Mouse (Mus musculus): ENCODE results near the gene Gak. TPM values are rescaled to one million over a fixed set of nuclear protein-coding genes. Genes with fewer than 3 reads are reported as not detected.

Gak gene
- polyA plus RNA-seq, 1 experiment from 2014 or later: 47.9 TPM

DNA sequence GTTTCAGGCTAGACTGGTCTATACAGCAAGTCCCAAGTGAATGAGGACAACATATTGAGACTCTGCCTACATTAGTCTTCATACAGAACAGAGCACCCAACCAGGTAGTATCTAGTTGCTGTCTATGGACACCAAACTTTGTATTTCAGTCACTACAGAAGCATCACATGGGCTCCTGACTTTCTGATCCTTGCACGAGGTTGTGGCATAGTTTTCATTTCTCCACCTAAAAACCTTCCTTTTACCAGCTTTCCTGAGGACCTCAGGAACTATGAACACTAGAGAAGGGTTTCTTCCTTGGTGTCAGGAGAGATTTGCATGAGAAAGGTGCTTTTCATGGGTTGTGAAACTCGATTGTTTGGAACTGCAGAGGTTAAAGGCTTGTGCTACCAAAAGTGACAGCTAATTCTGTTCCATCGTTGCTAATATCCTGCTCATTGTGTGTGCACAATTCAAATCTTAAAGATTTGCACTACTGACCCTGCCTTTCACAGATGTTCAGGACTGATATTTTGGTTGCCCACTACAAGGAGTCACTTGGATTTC is 38.9 kb upstream of the Gak start:
- Histone ChIP-seq H3K4me3 (peak overlapping the region; percentile 51), H3K4me1 (peaks cover 20% of the 10 kb centered on the region), H3K36me3 (peaks cover 21% of the 10 kb centered on the region), H3K4me2 (peak overlapping the region; percentile 68), H3K27ac (peak overlapping the region; percentile 90), H3K9me3 (no peaks in the 10 kb centered on the region), H3K9ac (no peak overlapping the region), H3K27me3 (no peaks in the 10 kb centered on the region; the same call in 1 of the 2 replicates)
- ATAC-seq (ENCODE audit: insufficient number of reproducible peaks, low FRiP score, low TSS enrichment, low read depth): no peak
- 8% methylated on average over 3 of the region's 3 CpGs for WGBS

DNA sequence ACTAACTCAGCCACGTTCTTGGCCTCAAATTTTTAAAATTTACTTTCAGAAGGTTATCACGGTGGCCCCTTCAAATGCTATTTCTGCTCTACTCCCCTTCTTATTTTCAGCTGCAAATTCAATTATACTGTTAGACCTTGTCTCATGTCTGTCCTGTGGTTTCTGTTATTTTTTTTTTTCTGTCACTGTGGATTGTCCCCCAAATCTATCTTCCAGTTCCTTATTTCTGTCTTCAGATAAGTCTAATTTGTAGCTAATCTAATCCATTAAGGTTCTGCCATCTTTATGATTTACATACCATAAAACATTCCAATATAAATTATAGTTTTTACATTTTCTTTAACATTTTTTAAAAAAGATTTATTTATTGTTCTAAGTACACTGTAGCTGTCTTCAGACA is 37.8 kb upstream of the Gak start:
- no peak overlapping the region for H3K4me3 ChIP-seq
- H3K9me3 ChIP-seq: no peaks in the 10 kb centered on the region
- no peaks in the 10 kb centered on the region; the same call in 1 of the 2 replicates for H3K27me3 ChIP-seq
- H3K36me3 ChIP-seq: peaks cover 12% of the 10 kb centered on the region
- H3K9ac ChIP-seq: no peak overlapping the region
- 74% methylated on average over 2 of the region's 2 CpGs for WGBS
- H3K27ac ChIP-seq: no peak overlapping the region
- no peak for ATAC-seq (ENCODE audit: insufficient number of reproducible peaks, low FRiP score, low TSS enrichment, low read depth)
- peaks cover 20% of the 10 kb centered on the region for H3K4me1 ChIP-seq
- H3K4me2 ChIP-seq: no peak overlapping the region

DNA sequence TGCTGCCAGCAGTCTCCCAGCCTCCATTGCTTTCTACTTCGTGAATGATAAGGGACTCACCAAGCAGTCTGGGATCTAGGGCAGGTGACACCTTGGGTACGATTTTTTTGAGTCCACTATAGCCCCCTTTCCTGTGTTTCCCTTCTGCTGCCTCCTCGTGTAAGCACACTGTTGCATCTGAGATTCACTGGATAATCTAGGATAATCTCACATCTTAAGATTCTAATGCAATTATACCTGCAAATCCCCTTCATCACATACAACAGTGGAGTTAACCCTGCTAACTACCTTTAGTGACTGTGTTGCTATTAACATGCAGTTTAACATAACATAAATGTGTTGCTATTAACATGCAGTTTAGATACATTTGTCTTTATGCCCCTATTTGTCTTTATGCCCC is 35.5 kb upstream of the Gak start:
- peaks cover 17% of the 10 kb centered on the region for H3K4me1 ChIP-seq
- no peaks in the 10 kb centered on the region for H3K9me3 ChIP-seq
- H3K9ac ChIP-seq: no peak overlapping the region
- no peak overlapping the region for H3K4me3 ChIP-seq
- H3K4me2 ChIP-seq: no peak overlapping the region
- WGBS: 40% methylated on average over 3 of the region's 3 CpGs
- H3K27me3 ChIP-seq: no peaks in the 10 kb centered on the region; the same call in 1 of the 2 replicates
- H3K36me3 ChIP-seq: no peaks in the 10 kb centered on the region
- no peak for ATAC-seq (ENCODE audit: insufficient number of reproducible peaks, low FRiP score, low TSS enrichment, low read depth)
- H3K27ac ChIP-seq: no peak overlapping the region

DNA sequence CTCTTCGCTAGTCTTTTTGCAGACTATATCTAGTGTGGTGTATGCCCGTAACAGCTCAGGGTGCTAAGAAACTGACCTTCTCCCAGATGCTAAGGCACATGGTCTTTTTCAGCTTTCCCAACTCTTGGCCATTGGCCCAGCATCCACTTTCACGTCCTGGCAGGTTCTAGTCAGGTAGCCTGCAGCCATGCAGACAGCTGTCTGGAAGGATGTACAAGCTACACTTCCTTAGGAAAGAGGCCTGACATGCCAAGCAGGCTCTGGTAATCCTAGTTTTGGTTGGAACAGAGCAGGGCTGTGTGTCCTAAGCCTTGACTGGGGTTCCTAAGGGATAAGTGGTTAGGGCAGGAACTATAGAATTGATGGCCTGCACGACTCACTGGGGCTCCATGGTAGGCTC is 33.2 kb upstream of the Gak start:
- peaks cover 21% of the 10 kb centered on the region for H3K4me1 ChIP-seq
- no peaks in the 10 kb centered on the region for H3K9me3 ChIP-seq
- H3K36me3 ChIP-seq: 0 out of 2 replicates have a peak, but pooled peaks cover 3% of the 10 kb centered on the region
- no peak for ATAC-seq (ENCODE audit: insufficient number of reproducible peaks, low FRiP score, low TSS enrichment, low read depth)
- WGBS: 77% methylated on average over 4 of the region's 4 CpGs
- no peak overlapping the region for H3K4me3 ChIP-seq
- no peak overlapping the region for H3K4me2 ChIP-seq
- no peak overlapping the region for H3K27ac ChIP-seq
- H3K9ac ChIP-seq: no peak overlapping the region
- no peaks in the 10 kb centered on the region; the same call in 1 of the 2 replicates for H3K27me3 ChIP-seq

DNA sequence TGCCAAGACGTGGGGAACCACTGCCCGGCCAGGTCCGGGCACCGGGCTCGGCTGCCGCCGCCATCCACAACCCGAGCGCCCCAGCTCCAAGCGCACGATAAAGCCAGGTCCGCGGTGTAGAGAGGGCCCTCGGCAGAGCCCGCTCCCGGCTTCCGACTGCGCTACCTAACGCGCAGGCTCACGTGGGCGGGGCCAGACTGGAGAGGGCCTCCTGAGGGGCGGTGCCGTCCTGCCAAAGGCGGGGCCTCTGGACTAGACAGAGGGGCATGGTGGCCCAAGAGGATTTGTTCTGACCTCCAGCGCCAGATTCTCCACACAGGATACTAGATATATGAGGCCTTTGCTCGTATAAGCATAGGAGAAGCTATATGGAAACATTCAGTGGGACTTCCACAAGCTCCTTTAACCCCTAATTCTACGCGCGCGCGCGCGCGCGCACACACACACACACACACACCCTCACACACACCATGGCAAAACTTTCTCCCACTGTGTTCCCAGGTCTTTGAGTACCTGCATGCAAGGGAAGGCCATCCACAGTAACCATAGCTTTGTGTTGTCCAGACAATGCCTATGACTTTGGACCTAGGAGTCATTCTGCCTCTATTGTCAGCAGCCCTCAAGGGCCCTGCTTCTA is 31.2 kb upstream of the Gak start:
- Histone ChIP-seq H3K9me3 (no peaks in the 10 kb centered on the region), H3K36me3 (peaks cover 22% of the 10 kb centered on the region), H3K4me2 (peak overlapping the region; percentile 83), H3K4me3 (peak overlapping the region; percentile 63), H3K4me1 (peaks cover 21% of the 10 kb centered on the region), H3K27ac (peak overlapping the region; percentile 51; the same call in 1 of the 2 replicates), H3K27me3 (no peaks in the 10 kb centered on the region; the same call in 1 of the 2 replicates), H3K9ac (peak overlapping the region; percentile 69)
- 16% methylated on average over 36 of the region's 36 CpGs for WGBS
- ATAC-seq (ENCODE audit: insufficient number of reproducible peaks, low FRiP score, low TSS enrichment, low read depth): peak; percentile 93

DNA sequence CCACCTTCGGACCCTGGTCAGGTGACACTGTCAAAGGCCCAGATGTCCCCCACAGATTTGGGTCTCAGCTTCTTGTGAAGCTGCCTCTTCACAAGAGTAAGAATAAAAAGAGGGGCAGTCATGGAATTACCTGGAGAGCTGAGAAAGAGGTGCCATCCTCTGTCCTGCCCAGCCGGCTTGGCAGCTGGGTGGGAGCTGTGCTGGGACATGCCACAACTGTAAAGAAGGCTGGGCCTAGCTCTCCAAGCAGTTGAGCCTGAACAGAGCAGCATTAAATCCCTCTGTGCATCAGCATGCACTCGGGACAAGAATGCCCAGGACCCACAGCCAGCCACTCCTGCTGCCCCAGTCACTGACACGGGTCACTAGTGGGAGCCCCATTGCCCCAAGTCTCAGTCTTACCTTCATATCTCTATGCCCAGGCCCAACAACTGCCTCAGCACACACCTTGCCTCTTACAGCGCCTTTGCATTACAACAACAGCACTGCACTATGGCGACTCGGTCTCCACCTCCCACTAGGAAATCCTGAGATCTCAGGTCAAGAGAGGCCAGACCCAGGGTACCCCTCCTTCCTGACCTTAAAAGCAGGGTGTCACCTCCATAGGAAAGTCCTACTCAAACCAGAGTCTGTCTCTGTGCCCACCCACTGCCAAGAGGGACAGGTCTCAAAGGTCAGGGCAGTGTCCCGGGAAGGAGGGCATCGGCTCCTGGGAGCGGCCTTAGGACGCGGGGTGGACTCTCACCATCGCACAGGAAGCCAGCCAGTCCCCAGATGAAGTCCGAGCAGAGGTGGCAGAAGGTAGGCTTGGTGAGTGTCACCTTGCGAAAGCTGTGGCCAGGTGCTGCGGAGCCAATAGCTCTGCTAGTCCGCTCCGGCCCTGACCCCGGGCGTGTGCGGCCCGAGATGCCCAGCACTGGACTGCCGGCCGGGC is 30.4 kb upstream of the Gak start, which contains the start of gene Idua:
Gene Idua (plus strand): TSS at position 634 of the 934 bp plus-strand sequence.
- peak within 1 kb of the TSS; percentile 69 for H3K9ac ChIP-seq
- peaks cover 21% of the 10 kb centered on the region for H3K4me1 ChIP-seq
- H3K9me3 ChIP-seq: no peaks in the 10 kb centered on the region
- WGBS: 9% methylated on average over 24 of the region's 24 CpGs
- peaks cover 30% of the 10 kb centered on the region for H3K36me3 ChIP-seq
- ATAC-seq (ENCODE audit: insufficient number of reproducible peaks, low FRiP score, low TSS enrichment, low read depth): peak; percentile 12; the same call in 1 of the 2 replicates
- peak within 1 kb of the TSS; percentile 83 for H3K4me2 ChIP-seq
- H3K4me3 ChIP-seq: peak within 1 kb of the TSS; percentile 63
- peak within 1 kb of the TSS; percentile 51; the same call in 1 of the 2 replicates for H3K27ac ChIP-seq
- H3K27me3 ChIP-seq: no peaks in the 10 kb centered on the region; the same call in 1 of the 2 replicates

DNA sequence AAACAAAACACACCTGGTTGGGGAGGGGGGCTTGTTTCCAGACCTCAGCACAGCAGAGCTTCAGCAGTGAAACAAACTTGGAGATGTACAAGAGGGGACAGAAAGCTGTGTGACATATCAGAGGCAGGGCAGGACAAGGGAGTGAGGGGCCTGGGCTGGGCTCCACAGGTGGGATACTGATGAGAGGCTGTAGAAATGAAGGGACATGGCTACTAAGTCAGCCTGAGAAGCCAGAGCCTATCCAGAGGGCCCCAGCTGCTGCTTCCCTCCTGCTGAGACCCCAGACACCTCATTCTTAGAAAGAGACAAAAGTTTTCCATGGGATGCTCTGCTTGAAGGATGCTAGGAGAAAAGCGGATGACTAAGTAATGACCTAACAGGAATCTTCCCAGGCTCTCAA is 29.1 kb upstream of the Gak start:
- WGBS: 77% methylated on average over 1 of the region's 1 CpGs

DNA sequence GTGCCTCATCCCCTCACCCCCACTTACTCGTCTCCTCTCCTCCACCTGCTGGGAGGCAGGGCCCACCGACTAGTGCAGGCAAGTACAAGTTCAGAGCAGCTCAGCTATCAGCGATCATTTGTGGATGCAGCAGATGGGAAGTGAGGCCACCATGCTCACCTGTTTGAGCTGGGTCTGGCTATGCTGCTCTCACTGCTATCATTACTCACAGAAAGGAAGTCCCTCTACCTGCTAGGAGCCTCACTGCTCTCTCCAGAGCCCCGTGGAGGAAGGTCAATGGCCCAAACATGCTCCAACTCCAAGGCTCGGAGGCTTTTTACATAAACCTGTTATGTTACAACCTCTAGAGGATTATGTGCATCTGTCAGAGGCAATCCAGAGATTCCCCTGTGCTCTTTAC is 27.9 kb upstream of the Gak start:
- WGBS: 77% methylated on average over 5 of the region's 5 CpGs
- H3K9ac ChIP-seq: no peak overlapping the region

More for the DNA sequence above, 29.1 kb upstream of the Gak start:
- Histone ChIP-seq H3K4me3 (no peak overlapping the region), H3K9me3 (no peaks in the 10 kb centered on the region), H3K9ac (no peak overlapping the region), H3K27ac (no peak overlapping the region), H3K27me3 (no peaks in the 10 kb centered on the region), H3K4me1 (peaks cover 21% of the 10 kb centered on the region), H3K36me3 (peaks cover 44% of the 10 kb centered on the region), H3K4me2 (no peak overlapping the region)
- ATAC-seq (ENCODE audit: insufficient number of reproducible peaks, low FRiP score, low TSS enrichment, low read depth): no peak

DNA sequence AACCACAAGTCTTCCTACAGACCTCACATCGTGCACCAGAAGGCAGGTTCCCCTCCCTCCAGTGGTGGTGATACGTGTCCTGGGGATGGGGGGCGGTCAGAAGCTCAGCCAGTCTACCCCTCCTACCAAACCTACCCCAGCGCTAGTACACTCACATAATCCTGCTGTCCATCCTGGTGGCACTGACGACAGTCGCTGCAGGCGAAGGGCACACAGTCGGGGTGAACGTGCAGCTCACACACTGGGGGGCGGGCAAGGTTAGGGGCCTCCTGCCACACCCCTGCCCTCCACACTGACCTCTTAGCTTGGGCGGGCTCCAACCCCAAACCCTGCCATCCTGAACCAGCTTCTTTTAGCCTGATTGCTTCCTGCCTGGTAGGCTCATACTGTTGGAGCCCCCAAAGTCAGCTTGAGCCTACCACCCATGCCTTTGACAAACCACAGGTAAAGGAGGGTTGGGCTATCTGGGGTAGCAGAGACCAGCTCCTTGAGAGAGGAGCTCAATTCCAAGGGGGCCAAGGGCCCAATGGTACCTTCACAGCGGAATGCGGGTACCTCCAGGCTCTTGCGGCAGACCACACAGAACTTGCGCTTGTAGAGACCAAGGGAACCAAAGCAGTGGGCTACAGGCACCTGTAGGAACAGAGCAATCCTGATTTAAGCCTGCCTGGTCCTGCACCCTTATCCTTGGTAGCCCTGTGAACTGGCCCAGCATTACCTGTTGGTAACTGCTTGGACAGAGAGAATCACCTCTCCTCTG is 26.5 kb upstream of the Gak start:
- Histone ChIP-seq H3K4me3 (no peak overlapping the region), H3K27ac (no peak overlapping the region), H3K4me2 (no peak overlapping the region), H3K9ac (no peak overlapping the region), H3K4me1 (peaks cover 20% of the 10 kb centered on the region), H3K9me3 (no peaks in the 10 kb centered on the region), H3K36me3 (peaks cover 65% of the 10 kb centered on the region), H3K27me3 (no peaks in the 10 kb centered on the region)
- WGBS: 93% methylated on average over 15 of the region's 15 CpGs
- ATAC-seq (ENCODE audit: insufficient number of reproducible peaks, low FRiP score, low TSS enrichment, low read depth): no peak

More for the DNA sequence above, 27.9 kb upstream of the Gak start:
- no peaks in the 10 kb centered on the region for H3K27me3 ChIP-seq
- peaks cover 21% of the 10 kb centered on the region for H3K4me1 ChIP-seq
- H3K36me3 ChIP-seq: peaks cover 56% of the 10 kb centered on the region
- no peak overlapping the region for H3K4me3 ChIP-seq
- no peaks in the 10 kb centered on the region for H3K9me3 ChIP-seq
- no peak overlapping the region for H3K27ac ChIP-seq
- no peak for ATAC-seq (ENCODE audit: insufficient number of reproducible peaks, low FRiP score, low TSS enrichment, low read depth)
- no peak overlapping the region for H3K4me2 ChIP-seq

DNA sequence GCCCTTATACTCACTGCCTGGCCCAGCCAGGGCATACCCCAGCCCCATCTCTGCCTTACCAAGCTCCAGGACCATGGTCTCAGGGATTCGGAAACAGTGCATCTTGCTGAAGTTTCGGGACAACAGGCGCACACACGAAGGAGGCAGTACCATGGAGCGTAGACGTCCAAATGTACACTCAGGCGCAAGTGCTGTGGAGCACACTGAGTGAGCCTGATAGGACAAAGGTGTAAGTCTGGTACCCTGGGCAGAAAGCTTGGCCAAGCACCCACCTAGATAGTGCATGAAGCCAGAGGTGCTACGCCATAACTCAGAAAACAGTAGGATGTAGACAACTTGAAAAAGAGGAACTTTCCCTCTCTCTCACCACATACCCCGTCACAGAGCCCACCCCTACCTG is 25.8 kb upstream of the Gak start:
- H3K4me1 ChIP-seq: peaks cover 16% of the 10 kb centered on the region
- ATAC-seq (ENCODE audit: insufficient number of reproducible peaks, low FRiP score, low TSS enrichment, low read depth): no peak
- H3K9ac ChIP-seq: no peak overlapping the region
- no peaks in the 10 kb centered on the region for H3K9me3 ChIP-seq
- H3K27ac ChIP-seq: no peak overlapping the region
- no peak overlapping the region for H3K4me3 ChIP-seq
- H3K36me3 ChIP-seq: peaks cover 71% of the 10 kb centered on the region
- 96% methylated on average over 9 of the region's 9 CpGs for WGBS
- no peaks in the 10 kb centered on the region for H3K27me3 ChIP-seq
- H3K4me2 ChIP-seq: no peak overlapping the region

DNA sequence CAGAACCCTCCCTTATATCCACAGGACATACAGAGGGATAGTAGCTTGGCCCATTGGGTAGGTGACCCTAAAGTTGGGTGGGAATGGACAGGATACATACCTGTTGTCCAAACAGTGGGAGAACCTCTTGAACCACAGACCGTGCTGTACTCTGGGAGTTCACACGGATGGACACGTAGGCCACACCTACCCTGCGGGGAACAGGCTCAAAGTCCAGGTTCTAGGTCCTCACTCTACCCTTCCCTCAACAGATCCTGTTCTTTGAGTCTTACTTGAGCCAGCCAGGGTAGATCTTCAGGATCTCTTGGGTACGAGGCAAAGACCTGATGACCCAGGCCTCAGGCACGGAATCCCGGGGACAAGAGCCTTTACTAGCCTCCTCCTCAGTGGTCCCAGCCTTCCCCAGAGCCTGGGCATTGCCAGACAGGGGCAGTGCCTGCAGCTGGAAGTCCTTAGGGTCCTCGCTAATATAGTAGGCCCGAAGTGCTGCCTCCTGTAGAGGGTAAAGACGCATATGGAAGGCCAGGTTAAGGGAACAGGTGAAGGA is 25.0 kb upstream of the Gak start:
- H3K4me2 ChIP-seq: no peak overlapping the region
- peaks cover 11% of the 10 kb centered on the region for H3K4me1 ChIP-seq
- H3K9ac ChIP-seq: no peak overlapping the region
- no peak overlapping the region for H3K27ac ChIP-seq
- H3K36me3 ChIP-seq: peaks cover 78% of the 10 kb centered on the region
- no peak for ATAC-seq (ENCODE audit: insufficient number of reproducible peaks, low FRiP score, low TSS enrichment, low read depth)
- no peaks in the 10 kb centered on the region for H3K9me3 ChIP-seq
- no peak overlapping the region for H3K4me3 ChIP-seq
- H3K27me3 ChIP-seq: no peaks in the 10 kb centered on the region
- WGBS: 91% methylated on average over 10 of the region's 10 CpGs
